Mouse (Mus musculus) monocyte, adult 5-6 weeks (primary cell): ENCODE measurements around the gene Crabp2. TPM values are rescaled to one million over a fixed set of nuclear protein-coding genes. Genes with fewer than 3 reads are reported as not detected.
A peak's percentile ranks its signal among the peaks of the same experiment; 100 is the strongest.

Experiments
- ATAC-seq: fragments of 153-309, 156-312 bp; replicated peaks from 2 replicates; pipeline ENCODE4 v1.8.0; 2017; ENCODE audit warnings: mild to moderate bottlenecking; ENCODE audit not compliant: low TSS enrichment, insufficient number of reproducible peaks, severe bottlenecking, poor library complexity, low FRiP score
- total RNA-seq: library from RNA; stranded (forward); fragments of 200-1000, 200-491, 200-594 nt; gene quantifications from 3 replicates; pipeline ENCODE4 v1.2.3, GENCODE M21; 2017

Crabp2 gene
- total RNA-seq, 1 experiment from 2014 or later: not detected

GRCm38 (mm10) chr3:87979493-87979892 is 31.0 kb downstream of the Crabp2 start:
- ATAC-seq: no peak

GRCm38 (mm10) chr3:87980085-87980484 is 31.6 kb downstream of the Crabp2 start:
- ATAC-seq: no peak

- ATAC-seq: no peak
Observed at GRCm38 (mm10) chr3:87980728-87981127, 32.3 kb downstream of the Crabp2 start.

- no peak for ATAC-seq
Observed at GRCm38 (mm10) chr3:87981214-87981760, 32.8 kb downstream of the Crabp2 start.

GRCm38 (mm10) chr3:87981894-87982835 is 33.7 kb downstream of the Crabp2 start:
- ATAC-seq: no peak

GRCm38 (mm10) chr3:87982836-87983601 is 34.6 kb downstream of the Crabp2 start:
- ATAC-seq: peak; percentile 62

- no peak for ATAC-seq
Observed at GRCm38 (mm10) chr3:87983627-87984026, 35.2 kb downstream of the Crabp2 start.

- ATAC-seq: no peak
Observed at GRCm38 (mm10) chr3:87984094-87984493, 35.6 kb downstream of the Crabp2 start.

- ATAC-seq: no peak
Observed at GRCm38 (mm10) chr3:87985505-87986320, 37.2 kb downstream of the Crabp2 start.

GRCm38 (mm10) chr3:87986868-87987267 is 38.4 kb downstream of the Crabp2 start:
- peak; percentile 84 for ATAC-seq

- ATAC-seq: no peak
Observed at GRCm38 (mm10) chr3:87987633-87988032, 39.2 kb downstream of the Crabp2 start.

GRCm38 (mm10) chr3:87988068-87988467 is 39.6 kb downstream of the Crabp2 start:
- ATAC-seq: no peak

- no peak for ATAC-seq
Observed at GRCm38 (mm10) chr3:87989935-87990334, 41.5 kb downstream of the Crabp2 start.

- ATAC-seq: no peak
Observed at GRCm38 (mm10) chr3:87993436-87993835, 45.0 kb downstream of the Crabp2 start.

GRCm38 (mm10) chr3:87995331-87995730 is 46.9 kb downstream of the Crabp2 start:
- no peak for ATAC-seq

GRCm38 (mm10) chr3:87996401-87996800 is 47.9 kb downstream of the Crabp2 start:
- no peak for ATAC-seq

GRCm38 (mm10) chr3:87996971-87997614 is 48.6 kb downstream of the Crabp2 start:
- no peak for ATAC-seq

- no peak for ATAC-seq
Observed at GRCm38 (mm10) chr3:87998747-87999146, 50.3 kb downstream of the Crabp2 start.
